Mouse (Mus musculus): ENCODE data around the gene Ms4a13. TPM values are rescaled to one million over a fixed set of nuclear protein-coding genes. Genes with fewer than 3 reads are reported as not detected.

The Ms4a13 gene
- polyA plus RNA-seq, 1 experiment from 2014 or later, result not detected

Other genes with a start within 250 kb of the Ms4a13 start
- 9.0 and 9.1 TPM in 2 replicates for gene Ccdc86, start 247.5 kb downstream of the Ms4a13 start, polyA plus RNA-seq (2015; fragmentation: Nextera tagmentation; extraction: Ambion mirVana)
- gene Ms4a10, start 222.1 kb downstream of the Ms4a13 start, polyA plus RNA-seq (2015; fragmentation: Nextera tagmentation; extraction: Ambion mirVana), result 0.31 TPM in 1 of 2 replicates, not detected in the other
- gene Ms4a15, start 203.5 kb downstream of the Ms4a13 start, polyA plus RNA-seq (2015; fragmentation: Nextera tagmentation; extraction: Ambion mirVana), result not detected in 2 replicates
- gene Ms4a18, start 178.7 kb downstream of the Ms4a13 start, polyA plus RNA-seq (2015; fragmentation: Nextera tagmentation; extraction: Ambion mirVana), result 0.20 TPM in 1 of 2 replicates, not detected in the other
- gene Ms4a8a, start 115.6 kb downstream of the Ms4a13 start, polyA plus RNA-seq (2015; fragmentation: Nextera tagmentation; extraction: Ambion mirVana), result 0.19 and 0.20 TPM in 2 replicates
- not detected in 2 replicates for gene 1700017D01Rik, start 65.9 kb downstream of the Ms4a13 start, polyA plus RNA-seq (2015; fragmentation: Nextera tagmentation; extraction: Ambion mirVana)
- gene 1700025F22Rik, start 31.4 kb downstream of the Ms4a13 start, polyA plus RNA-seq (2015; fragmentation: Nextera tagmentation; extraction: Ambion mirVana), result not detected in 2 replicates
- not detected in 2 replicates for gene Ms4a12, start 35.7 kb upstream of the Ms4a13 start, polyA plus RNA-seq (2015; fragmentation: Nextera tagmentation; extraction: Ambion mirVana)
- gene Ms4a1, start 69.5 kb upstream of the Ms4a13 start, polyA plus RNA-seq (2015; fragmentation: Nextera tagmentation; extraction: Ambion mirVana), result 0.07 and 0.11 TPM in 2 replicates
- not detected in 2 replicates for gene Ms4a5, start 87.1 kb upstream of the Ms4a13 start, polyA plus RNA-seq (2015; fragmentation: Nextera tagmentation; extraction: Ambion mirVana)
- gene Ms4a14, start 117.7 kb upstream of the Ms4a13 start, polyA plus RNA-seq (2015; fragmentation: Nextera tagmentation; extraction: Ambion mirVana), result not detected in 2 replicates
- gene Ms4a7, start 139.4 kb upstream of the Ms4a13 start, polyA plus RNA-seq (2015; fragmentation: Nextera tagmentation; extraction: Ambion mirVana), result 1.1 and 1.5 TPM in 2 replicates
- 0.91 and 1.6 TPM in 2 replicates for gene Ms4a4a, start 178.8 kb upstream of the Ms4a13 start, polyA plus RNA-seq (2015; fragmentation: Nextera tagmentation; extraction: Ambion mirVana)
- gene Ms4a4c, start 208.0 kb upstream of the Ms4a13 start, polyA plus RNA-seq (2015; fragmentation: Nextera tagmentation; extraction: Ambion mirVana), result 1.4 and 1.7 TPM in 2 replicates
- gene Ms4a4b, start 246.8 kb upstream of the Ms4a13 start, polyA plus RNA-seq (2015; fragmentation: Nextera tagmentation; extraction: Ambion mirVana), result 0.53 and 0.80 TPM in 2 replicates